Mouse (Mus musculus): Measurements from ENCODE around the gene Itsn1. TPM values are rescaled to one million over a fixed set of nuclear protein-coding genes. Genes with fewer than 3 reads are reported as not detected.

The Itsn1 gene
- polyA plus RNA-seq, 1 experiment from 2014 or later = 29.6 TPM

GRCm38 (mm10) chr16:91866258-91866634 lies 137.2 kb downstream of the Itsn1 start:
- no peak overlapping the region for H3K27ac ChIP-seq
- no peaks in the 10 kb centered on the region for H3K27me3 ChIP-seq
- no peaks in the 10 kb centered on the region for H3K9me3 ChIP-seq
- 89% methylated on average over 5 of the region's 5 CpGs for WGBS
- ATAC-seq (ENCODE audit: insufficient number of reproducible peaks, insufficient read depth, low FRiP score, low TSS enrichment, low read depth) = no peak
- H3K9ac ChIP-seq = no peak overlapping the region
- no peak overlapping the region for H3K4me3 ChIP-seq
- no peak overlapping the region for H3K4me2 ChIP-seq
- peaks cover 67% of the 10 kb centered on the region for H3K36me3 ChIP-seq
- H3K4me1 ChIP-seq = peaks cover 19% of the 10 kb centered on the region

- Histone ChIP-seq H3K9me3 (no peaks in the 10 kb centered on the region), H3K9ac (no peak overlapping the region), H3K36me3 (peaks cover 74% of the 10 kb centered on the region), H3K4me2 (no peak overlapping the region), H3K27me3 (no peaks in the 10 kb centered on the region), H3K4me3 (no peak overlapping the region), H3K27ac (no peak overlapping the region), H3K4me1 (peaks cover 8% of the 10 kb centered on the region; the same call in 1 of the 2 replicates)
- ATAC-seq (ENCODE audit: insufficient number of reproducible peaks, insufficient read depth, low FRiP score, low TSS enrichment, low read depth) = no peak
- 93% methylated on average over 8 of the region's 8 CpGs for WGBS
These were observed 138.6 kb downstream of the Itsn1 start for GRCm38 (mm10) chr16:91867672-91868071.

GRCm38 (mm10) chr16:91868943-91869911 lies 140.1 kb downstream of the Itsn1 start:
- no peak overlapping the region for H3K9ac ChIP-seq
- ATAC-seq (ENCODE audit: insufficient number of reproducible peaks, insufficient read depth, low FRiP score, low TSS enrichment, low read depth) = no peak
- H3K36me3 ChIP-seq = peaks cover 63% of the 10 kb centered on the region
- 83% methylated on average over 28 of the region's 28 CpGs for WGBS
- no peaks in the 10 kb centered on the region for H3K9me3 ChIP-seq
- no peak overlapping the region for H3K4me2 ChIP-seq
- peak overlapping the region; percentile 39; the same call in 1 of the 2 replicates for H3K27ac ChIP-seq
- H3K27me3 ChIP-seq = no peaks in the 10 kb centered on the region
- no peak overlapping the region for H3K4me3 ChIP-seq
- peaks cover 8% of the 10 kb centered on the region; the same call in 1 of the 2 replicates for H3K4me1 ChIP-seq

GRCm38 (mm10) chr16:91870158-91870582 lies 141.1 kb downstream of the Itsn1 start:
- peaks cover 54% of the 10 kb centered on the region for H3K36me3 ChIP-seq
- H3K9ac ChIP-seq = no peak overlapping the region
- H3K4me1 ChIP-seq = peaks cover 9% of the 10 kb centered on the region; the same call in 1 of the 2 replicates
- H3K9me3 ChIP-seq = no peaks in the 10 kb centered on the region
- no peak overlapping the region for H3K27ac ChIP-seq
- H3K27me3 ChIP-seq = no peaks in the 10 kb centered on the region
- no peak overlapping the region for H3K4me3 ChIP-seq
- ATAC-seq (ENCODE audit: insufficient number of reproducible peaks, insufficient read depth, low FRiP score, low TSS enrichment, low read depth) = no peak
- H3K4me2 ChIP-seq = no peak overlapping the region
- WGBS = 95% methylated on average over 6 of the region's 6 CpGs

- no peak for ATAC-seq (ENCODE audit: insufficient number of reproducible peaks, insufficient read depth, low FRiP score, low TSS enrichment, low read depth)
- no peak overlapping the region for H3K27ac ChIP-seq
- H3K4me1 ChIP-seq = peaks cover 18% of the 10 kb centered on the region
- 96% methylated on average over 6 of the region's 6 CpGs for WGBS
- no peaks in the 10 kb centered on the region for H3K9me3 ChIP-seq
- H3K27me3 ChIP-seq = no peaks in the 10 kb centered on the region
- H3K4me2 ChIP-seq = no peak overlapping the region
- H3K4me3 ChIP-seq = no peak overlapping the region
- H3K36me3 ChIP-seq = peaks cover 46% of the 10 kb centered on the region
- no peak overlapping the region for H3K9ac ChIP-seq
These were observed 142.1 kb downstream of the Itsn1 start for GRCm38 (mm10) chr16:91871188-91871587.

GRCm38 (mm10) chr16:91873695-91874094 lies 144.6 kb downstream of the Itsn1 start:
- WGBS = 56% methylated on average over 3 of the region's 3 CpGs
- H3K4me3 ChIP-seq = no peak overlapping the region
- H3K27me3 ChIP-seq = no peaks in the 10 kb centered on the region
- H3K9me3 ChIP-seq = no peaks in the 10 kb centered on the region
- no peak for ATAC-seq (ENCODE audit: insufficient number of reproducible peaks, insufficient read depth, low FRiP score, low TSS enrichment, low read depth)
- peaks cover 29% of the 10 kb centered on the region for H3K36me3 ChIP-seq
- no peak overlapping the region for H3K4me2 ChIP-seq
- no peak overlapping the region for H3K27ac ChIP-seq
- H3K9ac ChIP-seq = no peak overlapping the region
- H3K4me1 ChIP-seq = peaks cover 22% of the 10 kb centered on the region

GRCm38 (mm10) chr16:91875567-91876344 lies 146.7 kb downstream of the Itsn1 start:
- H3K9me3 ChIP-seq = peaks cover 2% of the 10 kb centered on the region; the same call in 1 of the 2 replicates
- H3K27me3 ChIP-seq = no peaks in the 10 kb centered on the region
- H3K27ac ChIP-seq = peak overlapping the region; percentile 66
- H3K4me1 ChIP-seq = peaks cover 18% of the 10 kb centered on the region
- 59% methylated on average over 4 of the region's 4 CpGs for WGBS
- H3K36me3 ChIP-seq = peaks cover 10% of the 10 kb centered on the region
- peak; percentile 57; the same call in 1 of the 2 replicates for ATAC-seq (ENCODE audit: insufficient number of reproducible peaks, insufficient read depth, low FRiP score, low TSS enrichment, low read depth)
- no peak overlapping the region for H3K4me2 ChIP-seq
- no peak overlapping the region for H3K4me3 ChIP-seq
- H3K9ac ChIP-seq = no peak overlapping the region

GRCm38 (mm10) chr16:91876457-91876856 lies 147.4 kb downstream of the Itsn1 start:
- WGBS = 86% methylated on average over 4 of the region's 4 CpGs
- Histone ChIP-seq H3K9me3 (peaks cover 7% of the 10 kb centered on the region; the same call in 1 of the 2 replicates), H3K4me2 (no peak overlapping the region), H3K4me3 (no peak overlapping the region), H3K27me3 (no peaks in the 10 kb centered on the region), H3K27ac (peak overlapping the region; percentile 66; the same call in 1 of the 2 replicates), H3K4me1 (peaks cover 21% of the 10 kb centered on the region), H3K9ac (no peak overlapping the region), H3K36me3 (peaks cover 8% of the 10 kb centered on the region)
- ATAC-seq (ENCODE audit: insufficient number of reproducible peaks, insufficient read depth, low FRiP score, low TSS enrichment, low read depth) = no peak

- Histone ChIP-seq H3K36me3 (0 out of 2 replicates have a peak, but pooled peaks cover 4% of the 10 kb centered on the region), H3K9me3 (peaks cover 7% of the 10 kb centered on the region; the same call in 1 of the 2 replicates), H3K4me1 (peaks cover 42% of the 10 kb centered on the region), H3K27me3 (no peaks in the 10 kb centered on the region), H3K4me3 (no peak overlapping the region), H3K27ac (no peak overlapping the region), H3K4me2 (no peak overlapping the region), H3K9ac (no peak overlapping the region)
- no peak for ATAC-seq (ENCODE audit: insufficient number of reproducible peaks, insufficient read depth, low FRiP score, low TSS enrichment, low read depth)
- WGBS = 77% methylated on average over 2 of the region's 2 CpGs
These were observed 150.0 kb downstream of the Itsn1 start for GRCm38 (mm10) chr16:91879101-91879500.

GRCm38 (mm10) chr16:91880869-91881767 lies 152.0 kb downstream of the Itsn1 start:
- WGBS = 91% methylated on average over 11 of the region's 11 CpGs
- Histone ChIP-seq H3K9ac (no peak overlapping the region), H3K9me3 (peaks cover 7% of the 10 kb centered on the region; the same call in 1 of the 2 replicates), H3K4me3 (no peak overlapping the region), H3K36me3 (0 out of 2 replicates have a peak, but pooled peaks cover 4% of the 10 kb centered on the region), H3K27me3 (no peaks in the 10 kb centered on the region), H3K4me2 (no peak overlapping the region), H3K4me1 (peaks cover 39% of the 10 kb centered on the region), H3K27ac (no peak overlapping the region)
- ATAC-seq (ENCODE audit: insufficient number of reproducible peaks, insufficient read depth, low FRiP score, low TSS enrichment, low read depth) = no peak

All from embryonic facial prominence, embryonic 13.5 days (tissue).